Mouse (Mus musculus) small intestine, adult 2 months (tissue): ENCODE data around the gene Nanos3.

Experiments used
- CTCF ChIP-seq: fragments of 200-500 bp; IDR thresholded peaks from 2 replicates; pipeline ENCODE4 v1.5.1; 2012; ENCODE audit warnings: low read depth, mild to moderate bottlenecking, control low read depth, inconsistent platforms, low read length, moderate library complexity, mixed read lengths; ENCODE audit not compliant: insufficient replicate concordance, insufficient read length; ENCODE audit errors: extremely low read depth
- POLR2A ChIP-seq: fragments of 200-500 bp; IDR thresholded peaks from 2 replicates; pipeline ENCODE4 v1.6.1; 2012; ENCODE audit warnings: low read depth, mild to moderate bottlenecking, control low read depth, inconsistent platforms, low read length, moderate library complexity

DNA sequence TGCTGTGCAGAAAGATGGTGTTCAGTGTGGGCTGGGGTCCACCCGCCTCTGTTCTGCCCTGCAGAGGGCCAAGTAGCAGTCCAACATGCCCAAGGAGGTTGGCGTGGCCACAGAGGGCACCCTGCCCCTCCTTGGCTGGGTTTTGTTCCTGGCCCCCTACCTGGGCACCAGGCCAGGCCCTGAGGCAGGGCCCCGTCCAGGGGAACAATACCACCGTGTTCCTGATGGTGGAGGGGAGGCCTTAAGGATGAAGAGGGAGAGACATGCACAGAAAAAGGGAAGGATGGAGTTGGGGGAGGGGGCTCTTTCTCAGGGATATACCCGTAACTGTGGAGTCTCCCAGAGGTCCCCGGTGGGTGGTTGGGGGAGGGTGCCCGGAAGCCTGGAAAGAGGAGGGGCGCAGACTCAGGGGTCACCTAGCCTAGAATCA lies 15.1 kb upstream of the Nanos3 start:
- no peak for TF ChIP-seq CTCF
- no peak for TF ChIP-seq POLR2A
